Mouse (Mus musculus): ENCODE measurements around the gene Nell2.
"Not testable (repeated sequence)": the region's sequence is repeated elsewhere in the genome, so short reads cannot be mapped to it uniquely, and the experiment has no call there.

Nell2 gene

GRCm38 (mm10) chr15:95237021-95237420 lies 291.3 kb downstream of the Nell2 start:
- CTCF ChIA-PET = not testable (repeated sequence)

GRCm38 (mm10) chr15:95236509-95236908 lies 291.9 kb downstream of the Nell2 start:
- CTCF ChIA-PET = no interaction called here

DNA sequence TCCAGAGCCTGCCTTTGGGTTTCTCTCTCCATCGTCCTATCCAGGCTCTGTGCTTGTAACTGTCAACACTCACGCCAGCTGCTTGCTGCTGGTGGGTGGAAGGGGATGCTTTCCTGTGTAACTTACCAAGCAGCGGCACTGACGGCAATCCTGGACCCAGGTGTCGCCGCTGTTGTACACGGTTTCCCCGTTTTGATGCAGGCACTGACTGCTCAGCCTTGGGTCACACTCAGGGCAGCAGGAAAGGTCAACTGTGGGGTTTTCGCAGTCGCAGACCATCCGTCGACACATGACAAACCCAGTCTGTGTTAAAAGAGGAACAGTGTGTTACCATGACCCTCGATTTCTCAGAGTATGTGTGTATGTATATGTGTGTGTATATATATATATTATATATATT lies 297.2 kb downstream of the Nell2 start:
- CTCF ChIA-PET = no interaction called here

DNA sequence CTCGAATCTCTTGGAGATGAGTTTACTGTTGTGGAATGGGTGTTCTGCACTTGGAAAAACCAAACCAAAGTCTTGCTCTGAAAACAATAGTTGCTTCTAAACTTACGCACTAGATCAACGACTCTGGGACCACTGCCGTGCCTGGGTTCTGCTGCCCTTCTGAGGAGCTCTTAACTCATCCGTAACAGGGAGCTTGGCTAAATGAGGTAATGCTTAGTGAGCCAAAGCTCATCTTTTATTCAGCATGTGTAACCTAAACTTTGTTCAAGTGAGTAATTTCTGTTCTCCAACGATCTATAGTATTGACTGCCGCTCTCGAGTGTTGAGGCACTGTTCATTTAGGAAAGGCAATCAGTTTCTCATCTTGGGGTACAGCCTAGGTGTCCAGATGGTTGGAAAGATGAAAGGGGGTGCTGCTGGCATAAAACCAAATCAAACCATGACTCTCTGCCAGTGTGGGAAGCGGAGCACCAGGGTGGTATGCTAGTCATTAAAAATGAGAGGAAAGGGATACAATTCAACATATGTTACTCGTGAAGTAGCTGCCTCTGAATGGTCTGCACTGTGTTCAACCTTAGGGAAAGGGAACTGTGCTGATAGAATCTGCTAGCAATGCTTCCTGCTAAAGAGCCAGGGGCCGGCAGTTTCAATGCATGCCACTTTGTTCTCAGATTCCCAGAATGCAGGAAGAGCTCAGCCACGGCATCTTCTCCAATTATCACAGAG lies 311.6 kb downstream of the Nell2 start:
- CTCF ChIA-PET = no interaction called here

DNA sequence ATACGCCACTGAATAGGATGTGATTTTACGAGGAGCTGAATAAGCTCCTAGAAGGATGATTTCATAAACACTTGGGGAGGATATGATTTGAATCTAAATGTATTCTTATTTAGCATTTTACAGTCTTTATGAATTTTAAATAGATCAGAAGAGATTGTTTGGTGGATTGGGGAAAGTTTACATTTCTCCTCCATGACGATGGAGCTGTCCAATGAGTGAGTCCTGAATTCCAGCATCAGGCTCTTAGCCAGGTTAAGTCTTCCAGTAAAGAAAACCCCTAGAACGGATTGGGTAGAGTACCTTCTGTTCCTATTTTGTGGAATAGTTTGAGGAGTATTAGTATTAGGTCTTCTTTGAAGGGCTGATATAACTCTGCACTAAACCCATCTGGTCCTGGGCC lies 317.8 kb downstream of the Nell2 start:
- CTCF ChIA-PET = no interaction called here

DNA sequence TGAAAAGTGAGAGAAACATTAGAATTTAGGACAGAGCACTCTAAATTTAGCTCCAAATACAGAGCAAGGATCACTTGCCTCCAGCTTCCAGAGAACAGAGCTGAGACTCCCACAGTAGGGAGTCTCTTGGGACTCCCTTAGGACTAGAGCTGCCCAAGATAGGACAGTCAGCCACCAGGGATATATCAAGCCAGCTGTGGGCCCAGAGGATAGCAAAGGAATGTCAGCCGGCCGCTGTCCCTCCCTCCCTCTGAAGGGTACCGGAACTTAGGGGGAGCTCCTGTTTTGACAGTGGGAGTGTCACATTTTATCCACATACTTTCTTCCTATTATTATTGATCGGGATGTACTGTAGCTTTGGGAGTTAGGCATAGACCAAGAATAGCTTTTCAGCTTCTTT lies 319.2 kb downstream of the Nell2 start:
- CTCF ChIA-PET = no interaction called here

DNA sequence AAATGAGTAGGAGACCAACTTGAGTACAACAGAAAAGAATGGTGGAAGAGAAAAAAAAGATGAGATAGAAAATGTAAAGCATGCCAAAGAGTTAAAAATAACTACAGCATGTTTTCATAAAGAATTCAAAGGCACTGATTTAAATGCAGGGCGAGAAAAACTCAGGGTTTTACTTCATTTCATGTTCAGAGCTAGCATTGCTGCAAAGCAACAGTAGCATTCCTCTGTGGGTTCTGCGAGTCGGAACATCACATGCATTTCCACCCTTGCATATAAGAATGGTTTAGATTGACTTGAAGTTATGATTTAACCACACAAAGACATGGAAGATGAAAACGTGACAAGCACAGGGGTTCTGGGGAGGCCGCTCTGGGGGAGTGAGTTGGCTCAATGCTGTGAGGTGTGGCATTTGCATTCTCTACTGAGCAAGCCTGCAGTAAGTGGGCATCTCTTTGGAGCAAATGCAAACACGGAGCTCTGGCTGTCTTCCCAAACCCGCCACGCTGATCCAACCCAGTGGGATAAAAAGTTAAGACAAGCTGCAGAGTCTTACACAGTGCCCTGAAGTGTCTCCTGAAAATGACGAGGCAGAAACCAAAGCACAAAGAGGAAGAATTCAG lies 334.6 kb downstream of the Nell2 start:
- CTCF ChIA-PET = no interaction called here

DNA sequence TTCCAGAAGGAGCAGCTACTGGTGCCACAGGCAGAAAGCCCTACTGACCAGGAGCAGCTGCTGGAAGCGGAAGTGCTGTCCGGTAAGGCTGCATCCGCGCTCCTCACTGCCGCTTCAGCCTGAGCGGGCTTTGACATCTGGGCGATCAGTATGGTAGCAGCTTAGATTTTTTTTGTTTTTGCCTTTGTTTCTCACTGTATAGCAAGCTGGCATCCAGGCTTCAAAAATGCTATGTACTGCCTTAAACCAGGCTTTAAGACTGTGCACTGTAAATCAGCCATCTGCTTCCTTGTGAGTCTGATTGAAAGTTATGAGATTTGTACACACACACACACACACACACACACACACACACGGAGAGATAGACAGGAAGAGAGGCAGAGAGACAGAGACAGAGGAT lies 335.4 kb downstream of the Nell2 start:
- CTCF ChIA-PET = no interaction called here

GRCm38 (mm10) chr15:95186226-95186625 lies 342.1 kb downstream of the Nell2 start:
- CTCF ChIA-PET = no interaction called here

DNA sequence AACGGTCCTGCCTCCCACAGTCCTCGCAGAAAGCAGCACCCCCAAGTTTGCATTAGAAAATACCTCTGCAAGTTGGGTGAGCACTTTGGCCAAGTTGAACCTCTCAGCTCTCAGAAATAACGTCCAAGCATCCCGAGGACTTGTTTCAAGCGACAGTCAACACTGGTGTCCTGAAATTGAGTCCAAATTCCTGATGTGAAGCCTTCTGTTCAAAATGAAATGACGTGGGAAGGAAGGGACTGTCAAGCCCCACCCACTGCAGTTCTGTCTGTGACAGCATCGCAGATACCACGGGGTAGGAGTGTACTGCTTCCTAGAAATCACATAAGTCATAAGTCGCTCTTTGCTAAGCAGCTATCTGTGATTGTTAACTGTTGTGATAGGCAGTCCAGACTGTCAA lies 342.9 kb downstream of the Nell2 start:
- CTCF ChIA-PET = no interaction called here

DNA sequence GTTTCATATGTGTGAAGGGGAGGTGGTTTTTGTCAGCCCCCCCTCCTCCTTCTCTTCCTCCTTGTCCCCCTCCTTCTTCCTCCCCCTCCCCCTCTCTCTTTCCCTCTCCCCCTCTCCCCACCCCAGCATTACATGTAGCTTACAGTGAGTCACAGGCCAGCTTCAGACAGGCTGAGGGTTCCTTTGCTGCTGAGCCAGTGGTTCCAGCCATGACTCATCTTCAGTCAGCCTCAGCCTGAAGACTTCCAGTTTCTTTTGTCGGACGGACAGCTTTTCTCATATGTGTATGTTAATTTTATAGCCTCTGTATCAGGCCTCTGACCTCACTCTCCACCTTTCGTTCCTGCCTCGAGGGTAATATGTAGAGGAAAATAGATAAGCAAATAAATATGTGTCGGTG lies 344.9 kb downstream of the Nell2 start:
- CTCF ChIA-PET = no interaction called here

DNA sequence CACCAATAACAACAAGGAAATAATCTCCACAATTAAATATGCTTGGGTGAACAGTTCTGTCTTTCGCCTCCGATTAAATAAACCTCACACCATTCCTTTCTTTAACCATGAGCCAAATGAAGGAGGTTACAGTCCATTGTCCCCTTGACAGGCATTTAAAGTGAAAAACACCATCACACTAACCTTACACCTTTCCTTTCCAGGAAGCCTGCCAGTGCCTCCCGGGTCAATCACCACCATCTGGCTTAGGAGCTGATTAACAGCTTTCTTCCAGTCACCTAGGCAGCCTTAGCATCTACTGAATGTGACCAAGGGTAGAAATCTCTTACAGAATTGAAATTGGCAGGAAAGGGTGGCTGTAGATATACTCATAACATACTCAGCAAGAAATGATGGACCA lies 371.5 kb downstream of the Nell2 start:
- CTCF ChIA-PET = no interaction called here

DNA sequence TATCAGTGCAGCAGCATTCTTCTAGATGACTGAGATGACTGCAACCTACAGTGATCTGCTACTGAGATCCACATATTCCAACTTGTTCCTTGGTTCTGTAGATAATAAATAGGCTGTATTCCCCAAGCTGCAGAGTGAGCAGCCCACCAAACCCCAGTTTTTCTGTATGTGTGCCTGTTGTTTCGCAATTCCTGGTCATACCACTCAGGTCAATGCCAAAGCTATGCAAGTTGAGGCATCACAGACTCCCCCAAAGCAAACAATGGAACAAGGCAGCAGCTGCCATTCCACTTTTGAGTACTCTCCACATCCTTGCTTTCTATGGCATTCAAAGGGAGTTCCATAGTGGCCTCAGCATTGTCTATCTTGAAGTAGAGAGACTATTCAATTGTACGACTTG lies 383.2 kb downstream of the Nell2 start:
- CTCF ChIA-PET = no interaction called here

GRCm38 (mm10) chr15:95144131-95144530 lies 384.2 kb downstream of the Nell2 start:
- CTCF ChIA-PET = no interaction called here

DNA sequence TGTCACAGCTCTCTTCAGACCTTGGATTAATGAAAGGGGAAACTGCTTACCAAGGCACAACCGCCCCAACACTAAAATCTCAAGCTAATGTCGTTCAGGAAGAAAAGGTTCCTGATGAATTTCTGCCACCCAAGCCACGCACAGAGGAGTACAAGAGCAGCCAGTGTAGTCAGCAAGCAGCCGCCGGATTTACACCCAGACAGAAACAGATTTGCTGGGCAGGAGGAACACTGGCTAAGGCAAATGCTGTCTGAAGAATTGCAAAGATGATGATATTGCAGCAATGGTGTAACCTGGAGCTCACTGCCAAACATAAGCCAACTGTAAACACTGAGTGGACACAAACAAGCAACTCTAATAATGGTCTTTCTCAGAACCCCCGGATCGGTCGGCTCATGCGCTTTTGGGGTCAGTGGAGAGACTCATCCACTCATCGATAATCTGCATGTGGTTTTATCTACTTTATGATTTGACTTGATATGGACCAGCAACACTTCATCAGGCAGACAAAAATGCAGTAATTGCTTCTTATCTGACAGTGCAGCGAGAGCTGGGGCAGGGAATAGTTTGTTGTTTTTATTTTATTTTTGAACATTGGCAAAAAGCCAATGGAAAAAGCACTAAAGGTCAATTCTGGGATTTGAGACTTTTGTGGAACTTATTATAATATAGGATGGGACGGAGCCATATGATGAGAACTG lies 389.5 kb downstream of the Nell2 start:
- CTCF ChIA-PET = no interaction called here

DNA sequence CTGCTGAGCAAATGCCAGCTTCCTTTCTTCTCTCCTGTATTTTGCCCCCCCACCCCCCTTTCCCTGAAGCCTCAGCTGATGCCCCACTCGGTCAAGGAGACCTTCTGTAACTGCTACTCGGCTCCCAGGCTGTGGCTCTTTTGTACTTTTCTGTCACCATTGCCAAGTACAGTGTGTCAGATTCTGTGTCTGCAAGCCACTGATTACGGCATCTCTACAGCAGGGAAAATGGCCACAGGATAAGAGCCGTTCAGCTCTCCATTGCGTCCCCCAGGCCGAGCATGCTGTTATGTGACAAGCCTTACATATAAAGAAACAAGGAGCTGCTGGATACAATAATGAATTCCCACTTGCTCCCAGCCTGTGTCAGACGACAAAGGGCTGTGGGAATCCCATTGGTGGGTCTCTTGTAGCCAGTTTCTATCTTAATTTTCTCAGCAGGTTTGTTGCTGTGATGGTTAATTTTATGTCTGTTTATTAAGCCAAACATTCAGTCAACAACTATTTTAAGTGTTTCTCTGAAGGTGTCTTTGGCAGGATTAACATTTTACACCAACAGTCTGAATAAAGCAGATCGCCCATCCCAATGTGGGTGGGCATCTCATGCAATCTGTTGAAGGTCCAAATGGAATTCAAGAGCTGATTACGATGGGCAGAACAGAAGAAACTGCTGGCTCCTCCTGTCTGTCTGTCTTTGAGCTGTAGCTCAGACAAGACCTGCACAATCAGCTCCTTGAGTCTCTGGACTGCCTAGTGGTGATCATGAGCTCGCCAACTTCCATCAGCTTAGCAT lies 391.1 kb downstream of the Nell2 start:
- CTCF ChIA-PET = no interaction called here

DNA sequence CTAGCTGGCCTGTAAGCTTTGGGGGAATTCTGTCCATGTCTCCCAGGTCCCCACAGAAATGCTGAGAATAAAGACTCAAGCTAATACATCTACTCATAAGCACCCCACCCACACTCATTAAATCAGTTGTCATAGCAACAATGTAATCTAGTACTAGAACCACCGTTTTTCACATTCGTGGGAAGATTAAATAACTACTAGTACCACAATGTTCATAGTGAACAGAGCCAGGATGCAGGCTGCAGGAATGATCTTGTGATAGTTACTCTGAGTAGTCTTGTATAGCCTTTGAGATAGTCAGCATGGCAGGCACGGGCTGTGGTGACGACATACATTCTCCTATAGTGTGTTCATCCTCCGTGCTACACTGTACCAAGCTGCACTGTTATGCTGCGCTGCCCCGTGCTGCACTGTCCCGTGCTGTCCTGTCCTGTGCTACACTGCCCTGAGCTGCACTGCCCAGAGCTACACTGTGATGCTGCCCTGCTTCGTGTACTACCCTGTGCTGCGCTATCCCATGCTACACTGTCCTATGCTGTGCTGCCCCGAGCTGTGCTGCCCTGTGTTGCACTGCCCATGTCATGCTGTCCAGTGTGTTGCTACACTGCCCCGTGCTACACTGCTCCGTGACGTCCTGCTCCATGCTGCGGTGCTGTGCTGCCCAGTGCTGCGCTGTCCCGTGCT lies 392.3 kb downstream of the Nell2 start:
- CTCF ChIA-PET = no interaction called here

DNA sequence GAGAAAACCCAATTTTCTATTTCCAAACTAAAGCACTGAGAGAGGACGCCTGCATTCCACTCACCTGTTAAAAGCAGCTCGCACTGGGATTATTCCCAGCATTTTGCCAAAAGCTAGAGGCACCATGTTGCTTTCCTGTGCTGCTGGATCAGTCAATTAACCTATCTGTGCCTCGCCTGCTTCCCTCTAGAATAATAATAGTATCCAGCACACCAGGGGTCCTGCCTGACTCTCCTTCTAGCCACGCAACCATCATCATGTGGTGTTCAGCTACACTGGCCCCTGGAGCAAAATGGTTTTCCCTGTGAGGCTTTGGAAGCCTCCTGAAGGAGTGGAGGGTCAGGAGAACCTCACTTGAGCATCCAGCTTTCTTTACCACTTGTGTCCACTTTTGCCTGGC lies 397.0 kb downstream of the Nell2 start:
- CTCF ChIA-PET = no interaction called here

- CTCF ChIA-PET = no interaction called here
These were observed 419.7 kb downstream of the Nell2 start for GRCm38 (mm10) chr15:95108626-95109025.

- CTCF ChIA-PET = no interaction called here
These were observed 421.0 kb downstream of the Nell2 start for GRCm38 (mm10) chr15:95107246-95107809.

GRCm38 (mm10) chr15:95101522-95101921 lies 426.8 kb downstream of the Nell2 start:
- CTCF ChIA-PET = no interaction called here

DNA sequence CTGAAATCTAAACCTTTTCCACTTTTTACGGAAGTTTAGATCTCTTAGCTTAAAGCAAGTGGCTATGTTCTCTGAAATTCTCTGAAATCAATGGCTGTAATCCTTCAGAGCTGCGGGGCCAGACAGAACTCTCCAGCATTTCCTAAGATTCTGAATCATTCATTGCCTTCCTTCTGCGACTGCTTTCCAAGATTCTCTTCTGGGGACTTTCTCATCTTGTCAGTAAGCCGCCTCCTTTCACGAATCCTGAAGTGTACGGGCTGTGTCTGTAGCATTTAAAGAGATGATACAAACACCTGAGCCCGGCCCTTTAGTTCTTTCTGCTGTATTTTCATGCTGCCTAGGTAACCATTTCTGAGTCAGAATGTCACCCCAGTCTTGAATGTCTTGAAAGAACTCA lies 428.2 kb downstream of the Nell2 start:
- CTCF ChIA-PET = no interaction called here

All from spleen, embryonic (tissue).